Mouse (Mus musculus) ovary, postnatal 36 days (tissue): ENCODE results near the gene Prdm16.

Experiments
- DNase-seq: peaks from one replicate; pipeline ENCODE4 v3.0.0; 2022; ENCODE audit warnings: low spot score, mixed read lengths

The Prdm16 gene

GRCm38 (mm10) chr4:154480544-154481260, 156.0 kb downstream of the Prdm16 start:
- no peak for DNase-seq

GRCm38 (mm10) chr4:154480143-154480542, 156.5 kb downstream of the Prdm16 start:
- DNase-seq, result peak; percentile 15

- DNase-seq, result no peak
These were observed 157.6 kb downstream of the Prdm16 start for GRCm38 (mm10) chr4:154478933-154479613.

GRCm38 (mm10) chr4:154473571-154474307, 162.9 kb downstream of the Prdm16 start:
- no peak for DNase-seq

- DNase-seq, result no peak
These were observed 164.1 kb downstream of the Prdm16 start for GRCm38 (mm10) chr4:154472569-154472968.

- no peak for DNase-seq
These were observed 165.1 kb downstream of the Prdm16 start for GRCm38 (mm10) chr4:154471447-154472101.

DNA sequence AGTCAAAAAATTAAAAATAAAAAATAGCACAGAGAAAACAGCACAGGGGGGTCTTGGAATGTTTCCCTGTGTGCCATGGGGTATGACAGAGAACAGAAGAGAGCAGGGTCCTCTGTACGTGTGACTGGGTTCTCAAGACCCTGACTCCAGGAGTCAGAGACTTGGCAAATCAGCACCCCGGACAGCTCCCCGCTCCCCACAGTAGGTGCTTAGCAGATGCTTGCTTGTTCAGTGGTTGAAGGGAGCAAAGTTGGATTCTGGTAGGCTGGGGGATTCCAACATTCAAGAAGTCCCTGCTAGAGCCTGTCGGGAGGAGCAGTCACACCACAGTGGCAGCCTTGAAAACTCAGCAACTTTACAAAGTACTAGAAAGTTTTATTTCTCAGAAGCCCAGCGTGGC, 170.4 kb downstream of the Prdm16 start:
- peak; percentile 41 for DNase-seq

DNA sequence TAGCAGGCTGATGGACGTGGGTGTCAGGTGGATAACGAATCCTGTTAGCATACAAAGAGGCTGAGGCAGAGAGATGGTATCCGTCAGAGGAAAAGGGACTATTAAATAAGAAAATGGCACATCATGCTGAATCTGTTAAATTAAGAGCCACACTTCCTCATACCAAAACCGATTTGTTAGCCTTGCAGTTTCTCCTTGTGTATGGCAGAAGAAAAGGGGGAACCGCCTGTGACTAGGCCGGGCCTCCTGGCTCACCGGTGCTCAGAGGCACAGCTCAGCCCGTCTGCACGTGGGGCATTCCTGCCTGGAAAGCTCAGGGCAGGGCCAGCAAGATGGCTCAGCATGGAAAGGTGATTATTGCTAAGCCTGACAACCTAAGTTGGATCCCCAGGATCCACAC, 171.6 kb downstream of the Prdm16 start:
- no peak for DNase-seq

DNA sequence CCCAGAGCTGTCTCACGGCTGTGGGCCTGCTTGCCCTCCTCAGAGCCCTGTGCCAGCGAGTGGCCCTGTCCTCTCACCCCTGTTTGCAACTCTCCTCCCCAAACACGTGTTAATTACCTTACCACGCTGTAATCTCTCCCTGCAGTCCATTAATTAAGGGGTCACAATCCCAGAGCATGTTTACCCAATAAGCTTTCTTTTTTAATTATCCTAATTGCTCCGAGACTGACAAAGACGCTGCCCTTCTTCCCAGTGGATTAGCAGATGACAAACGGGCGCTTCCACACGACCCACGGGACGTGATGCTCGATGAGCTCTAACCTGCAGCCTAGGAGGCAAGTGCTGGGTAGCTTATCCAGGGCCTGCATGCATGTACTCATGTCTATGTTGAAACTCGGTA, 176.7 kb downstream of the Prdm16 start:
- DNase-seq, result no peak

- no peak for DNase-seq
These were observed 178.9 kb downstream of the Prdm16 start for GRCm38 (mm10) chr4:154457756-154458155.

DNA sequence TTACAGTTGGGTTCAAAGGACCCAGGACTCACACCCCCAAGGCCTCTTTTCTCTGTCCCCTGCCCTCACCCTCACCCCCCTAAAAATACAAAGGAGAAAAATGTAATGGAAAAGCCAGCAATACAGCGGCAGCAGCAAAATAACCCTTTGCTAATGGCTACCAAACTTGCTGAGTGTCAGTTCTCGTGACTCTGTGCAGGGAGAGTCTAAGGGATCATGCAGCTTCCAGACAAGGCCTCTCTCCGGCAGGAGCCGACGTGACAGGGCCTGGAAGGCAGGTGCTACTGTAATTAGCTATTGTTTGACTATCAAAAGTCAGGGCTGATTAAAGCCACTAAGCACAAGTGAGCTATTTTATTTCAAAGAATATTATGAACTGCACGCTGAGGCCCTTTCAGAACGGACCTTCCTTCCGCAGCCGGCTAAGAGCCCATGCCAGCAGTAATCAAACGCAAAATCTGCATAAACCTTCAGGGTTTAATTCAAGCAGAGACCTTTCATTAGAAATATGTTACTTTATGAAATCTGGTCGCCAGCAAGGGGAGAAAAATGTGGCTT, 180.3 kb downstream of the Prdm16 start:
- DNase-seq, result no peak

- DNase-seq, result no peak
These were observed 186.2 kb downstream of the Prdm16 start for GRCm38 (mm10) chr4:154450441-154450840.

GRCm38 (mm10) chr4:154450036-154450435, 186.6 kb downstream of the Prdm16 start:
- DNase-seq, result no peak

DNA sequence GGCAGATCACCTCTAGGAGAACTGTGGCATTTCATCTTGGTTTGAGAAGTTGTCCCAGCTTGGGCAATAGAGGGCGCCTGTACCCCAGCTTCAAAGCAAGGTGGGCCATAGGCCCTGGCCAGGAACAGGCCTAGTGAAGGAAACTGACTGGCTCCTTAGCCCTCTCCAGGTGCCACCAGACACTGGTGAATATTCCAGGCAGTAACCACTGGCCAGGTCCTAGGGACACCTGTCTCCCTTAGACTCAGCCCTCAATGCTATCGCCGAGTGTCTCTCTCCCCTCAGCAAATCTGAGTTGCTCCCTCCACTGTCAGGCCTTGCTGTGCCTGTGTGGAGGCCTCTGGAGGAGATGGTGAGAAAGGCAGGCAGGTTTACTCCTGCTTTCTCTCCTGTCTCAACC, 187.3 kb downstream of the Prdm16 start:
- DNase-seq, result peak; percentile 47

- no peak for DNase-seq
These were observed 191.0 kb downstream of the Prdm16 start for GRCm38 (mm10) chr4:154445721-154446120.

DNA sequence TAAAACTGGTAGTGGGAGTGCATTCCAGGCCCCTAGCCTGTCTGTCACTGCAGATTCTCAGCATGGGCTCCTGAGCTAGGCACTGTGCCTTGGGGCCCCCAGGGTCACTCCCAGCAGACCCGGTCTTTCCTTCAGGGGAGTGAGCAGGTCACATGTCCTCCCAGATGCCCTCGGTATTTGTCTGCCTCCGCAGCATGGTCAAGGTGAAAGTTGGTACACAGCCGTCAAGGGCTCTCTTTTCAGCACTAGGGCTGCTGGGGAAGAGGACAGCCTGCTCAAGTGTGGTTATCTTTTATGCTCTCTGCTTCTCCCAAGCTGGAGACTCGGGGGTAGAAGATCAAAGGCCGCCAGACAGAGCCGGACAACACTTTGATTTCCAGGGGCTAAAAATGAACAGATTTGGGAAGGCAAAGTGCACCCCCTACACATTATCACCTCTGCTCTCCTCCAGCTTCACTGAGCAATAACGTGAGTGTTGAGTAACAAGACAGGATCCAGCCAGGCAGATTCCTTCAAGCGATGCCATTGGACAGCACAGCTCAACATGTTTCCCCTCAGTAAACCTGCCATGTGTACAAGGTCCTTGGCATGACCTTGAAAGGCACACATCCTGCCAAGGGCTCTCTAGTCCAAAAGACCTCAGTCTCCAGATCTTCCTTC, 193.9 kb downstream of the Prdm16 start:
- DNase-seq, result peak; percentile 25

DNA sequence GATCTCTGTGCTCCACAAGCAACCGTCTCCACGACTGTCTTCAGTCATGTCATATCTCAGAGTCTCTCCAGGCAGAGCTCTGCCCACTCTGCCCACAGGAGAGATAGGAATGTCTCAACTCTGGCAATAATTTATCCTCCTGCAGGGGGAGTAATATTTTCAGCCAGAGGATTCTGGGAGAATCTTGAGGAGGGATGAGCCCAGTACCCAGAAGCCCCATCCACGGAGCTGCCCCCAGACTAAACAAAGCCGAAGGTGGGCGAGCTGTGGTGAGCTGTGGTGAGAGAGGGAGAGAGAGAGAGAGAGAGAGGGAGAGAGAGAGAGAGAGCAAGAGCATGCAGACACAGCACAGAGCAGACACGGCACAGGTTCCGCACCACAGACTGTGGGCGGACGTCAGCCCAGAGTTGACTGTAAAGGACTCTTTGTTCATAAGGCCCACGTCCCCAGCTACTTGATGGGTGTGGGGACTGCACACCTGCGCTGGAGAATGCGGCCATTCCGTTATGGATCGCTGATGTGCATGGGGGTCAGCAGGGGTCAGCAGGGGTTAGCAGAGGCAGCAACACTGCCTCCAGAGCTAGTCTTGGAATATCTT, 197.1 kb downstream of the Prdm16 start:
- no peak for DNase-seq

- no peak for DNase-seq
These were observed 198.1 kb downstream of the Prdm16 start for GRCm38 (mm10) chr4:154438610-154439009.

- no peak for DNase-seq
These were observed 206.9 kb downstream of the Prdm16 start for GRCm38 (mm10) chr4:154429770-154430169.

GRCm38 (mm10) chr4:154426901-154427300, 209.8 kb downstream of the Prdm16 start:
- DNase-seq, result no peak

DNA sequence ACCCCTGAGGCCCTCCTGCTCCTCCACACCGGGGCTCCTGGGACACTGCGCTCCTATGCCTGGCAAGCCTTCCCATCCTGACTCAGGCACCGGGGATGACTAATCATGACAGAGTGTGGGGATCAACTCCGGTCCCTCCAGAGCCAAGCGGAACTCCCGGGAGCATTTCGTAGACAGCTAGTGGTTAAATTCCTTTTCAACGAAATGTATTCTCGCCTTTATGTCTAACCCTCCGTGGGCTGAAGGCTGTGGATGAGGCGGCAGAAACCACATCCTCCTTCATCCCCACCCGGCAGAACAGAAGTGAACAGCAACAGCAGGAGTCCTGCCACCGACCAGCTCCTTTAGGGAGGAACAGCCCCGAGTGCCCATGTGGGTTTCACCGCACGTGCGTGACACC, 211.4 kb downstream of the Prdm16 start:
- no peak for DNase-seq
